Mouse (Mus musculus) layer of hippocampus, postnatal 25 days (tissue): ENCODE measurements around the gene Prrc2a. TPM values are rescaled to one million over a fixed set of nuclear protein-coding genes. Genes with fewer than 3 reads are reported as not detected.
A peak's percentile ranks its signal among the peaks of the same experiment; 100 is the strongest.

Experiments
- DNase-seq, 2 experiments: peaks; one replicate each; pipeline ENCODE4 v3.0.0; 2022; ENCODE audit warnings: mixed read lengths in 2 of 2, low spot score in 1 of 2; ENCODE audit errors: extremely low spot score in 1 of 2
- total RNA-seq, 2 experiments: library from RNA; stranded (reverse); gene quantifications; 2 replicates each; pipeline ENCODE4 v1.2.3; 2021

The Prrc2a gene
- total RNA-seq = 100 to 1,000 TPM; 302 to 353 TPM

DNA sequence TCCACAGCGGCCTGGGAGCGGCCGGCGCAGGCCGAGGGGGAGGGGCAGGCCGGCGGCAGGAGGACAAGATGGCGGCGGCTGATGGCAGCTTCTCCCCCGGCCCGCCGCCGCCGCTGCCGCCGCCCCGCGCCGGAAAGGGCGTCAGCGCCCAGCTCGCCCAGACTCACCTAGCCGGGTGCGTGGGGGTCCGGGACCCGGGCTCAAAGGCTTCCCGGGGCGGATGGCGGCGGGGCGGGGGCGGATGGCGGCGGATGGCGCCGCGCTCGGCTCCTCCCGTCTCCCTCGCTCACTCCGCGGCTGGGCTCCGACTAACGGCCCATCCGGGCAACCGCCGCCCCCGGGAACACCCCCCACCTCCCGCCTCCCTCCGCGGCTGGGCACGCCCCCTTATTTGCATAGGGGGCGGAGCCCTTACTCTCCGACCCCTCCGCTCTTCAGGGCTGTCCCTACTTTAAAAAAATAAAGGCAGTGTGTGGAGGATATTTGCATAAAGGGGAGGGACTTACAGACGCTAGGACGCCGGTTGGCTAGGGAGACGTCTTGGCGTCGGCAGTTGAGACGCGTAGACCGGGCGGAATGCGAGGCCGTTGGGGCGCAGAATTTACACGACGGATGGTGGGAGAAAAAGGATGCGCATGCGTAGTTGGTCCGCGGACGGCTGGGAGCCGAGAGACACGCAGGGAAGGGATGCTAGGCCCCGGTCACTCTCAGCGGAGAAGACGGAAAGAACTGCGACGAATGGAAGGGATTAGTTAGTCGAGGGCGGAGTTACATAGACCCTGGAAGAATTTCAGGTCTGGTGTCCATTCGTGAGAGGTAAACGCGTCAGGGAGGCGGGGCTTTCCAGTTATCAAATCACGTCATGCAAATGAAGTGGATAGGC is at the start of gene Prrc2a:
TSS of gene Prrc2a (minus strand) at position 330 of the 883 bp plus-strand sequence.
- peak; percentile 94 to 98 for DNase-seq

DNA sequence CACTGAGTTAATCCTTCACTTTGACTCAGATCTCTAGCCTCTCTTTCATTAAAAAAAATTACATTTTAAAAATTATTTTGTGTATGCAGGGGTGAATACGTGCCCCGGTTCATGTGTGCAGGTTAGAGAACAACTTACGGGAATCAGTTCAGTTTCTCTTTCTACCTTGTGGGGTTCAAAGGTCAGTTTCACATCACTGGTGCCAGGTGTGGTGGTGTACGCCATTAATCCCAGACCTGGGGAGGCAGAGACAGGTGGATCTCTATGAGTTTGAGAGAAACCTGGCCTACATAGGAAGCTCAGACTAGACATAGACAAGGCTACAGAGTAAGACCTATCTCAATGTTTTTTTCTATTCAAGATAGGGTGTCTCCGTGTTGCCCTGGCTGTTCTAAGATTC is 48.4 kb upstream of the Prrc2a start:
- no peak for DNase-seq

DNA sequence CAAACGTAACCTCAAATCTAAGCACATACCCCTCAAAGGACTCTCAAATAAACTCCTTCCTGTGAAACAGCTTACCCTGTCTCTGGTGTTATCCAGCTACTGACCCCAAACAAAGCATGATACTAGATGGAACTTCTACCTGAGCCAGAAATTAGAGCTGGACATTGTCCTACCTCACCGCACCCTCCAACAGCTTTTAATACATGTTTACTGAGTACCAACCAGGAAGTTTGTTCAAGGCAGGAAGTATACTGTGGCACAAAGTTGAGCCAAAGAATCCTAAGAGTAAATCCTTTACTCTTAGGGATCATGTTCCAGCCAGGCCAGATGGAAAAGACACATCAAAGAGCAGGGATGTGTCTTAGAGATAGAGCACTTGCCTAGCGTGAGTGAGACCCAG is 45.9 kb upstream of the Prrc2a start:
- DNase-seq = no peak

DNA sequence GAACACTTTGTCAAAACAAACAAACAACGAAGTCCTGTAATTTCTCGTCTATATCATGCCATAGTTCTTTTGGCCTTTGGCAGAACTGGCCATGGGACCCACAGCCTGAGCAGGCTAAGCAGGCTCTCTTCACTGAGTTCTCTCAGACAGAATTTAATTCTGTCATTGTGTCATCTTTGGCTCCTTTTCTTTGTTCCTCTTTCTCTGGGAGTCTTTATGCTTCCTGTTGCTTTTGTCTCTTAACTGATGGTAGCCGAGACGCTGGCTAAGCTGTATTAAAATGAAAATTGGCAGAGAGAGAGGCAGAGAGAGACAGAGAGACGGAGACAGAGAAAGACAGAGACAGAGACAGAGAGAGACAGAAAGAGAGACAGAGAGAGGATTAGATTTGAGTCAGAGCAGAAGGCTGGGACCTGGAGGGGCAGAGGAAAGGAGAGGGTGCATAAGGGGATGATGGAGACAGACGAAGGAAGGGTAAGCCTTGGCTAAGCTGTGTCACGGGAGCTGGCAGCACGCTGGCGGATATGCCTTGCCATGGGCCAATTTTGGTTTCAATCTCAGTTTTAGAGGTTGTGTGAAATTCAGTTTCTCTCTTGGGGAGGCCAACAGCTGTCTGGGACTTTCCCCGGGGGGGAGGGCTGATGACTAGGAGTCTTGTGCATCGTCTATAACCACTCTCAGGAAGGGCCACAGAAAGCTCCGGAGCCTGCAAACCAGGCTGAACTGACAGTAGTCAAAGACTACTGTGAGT is 45.3 kb upstream of the Prrc2a start:
- DNase-seq = no peak

DNA sequence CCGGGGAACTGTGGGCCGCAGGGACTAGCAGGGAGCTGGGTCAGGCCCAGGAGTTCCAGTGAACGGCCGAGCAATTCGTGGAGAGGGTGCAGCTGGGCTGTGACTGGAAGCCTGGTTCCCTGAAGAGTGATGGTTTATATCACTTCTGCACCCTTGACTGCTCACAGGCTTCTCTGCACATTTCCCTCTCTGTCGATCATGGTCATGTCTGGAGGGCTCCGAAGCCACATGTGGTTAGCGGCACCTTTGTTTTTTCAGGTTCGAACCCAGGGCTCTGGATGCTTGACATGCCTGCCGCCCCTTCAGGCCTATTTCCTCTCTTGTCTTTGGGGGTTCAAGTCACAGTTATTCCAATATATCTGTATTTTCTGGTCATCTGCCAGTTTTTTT is 40.7 kb upstream of the Prrc2a start:
- no peak for DNase-seq

DNA sequence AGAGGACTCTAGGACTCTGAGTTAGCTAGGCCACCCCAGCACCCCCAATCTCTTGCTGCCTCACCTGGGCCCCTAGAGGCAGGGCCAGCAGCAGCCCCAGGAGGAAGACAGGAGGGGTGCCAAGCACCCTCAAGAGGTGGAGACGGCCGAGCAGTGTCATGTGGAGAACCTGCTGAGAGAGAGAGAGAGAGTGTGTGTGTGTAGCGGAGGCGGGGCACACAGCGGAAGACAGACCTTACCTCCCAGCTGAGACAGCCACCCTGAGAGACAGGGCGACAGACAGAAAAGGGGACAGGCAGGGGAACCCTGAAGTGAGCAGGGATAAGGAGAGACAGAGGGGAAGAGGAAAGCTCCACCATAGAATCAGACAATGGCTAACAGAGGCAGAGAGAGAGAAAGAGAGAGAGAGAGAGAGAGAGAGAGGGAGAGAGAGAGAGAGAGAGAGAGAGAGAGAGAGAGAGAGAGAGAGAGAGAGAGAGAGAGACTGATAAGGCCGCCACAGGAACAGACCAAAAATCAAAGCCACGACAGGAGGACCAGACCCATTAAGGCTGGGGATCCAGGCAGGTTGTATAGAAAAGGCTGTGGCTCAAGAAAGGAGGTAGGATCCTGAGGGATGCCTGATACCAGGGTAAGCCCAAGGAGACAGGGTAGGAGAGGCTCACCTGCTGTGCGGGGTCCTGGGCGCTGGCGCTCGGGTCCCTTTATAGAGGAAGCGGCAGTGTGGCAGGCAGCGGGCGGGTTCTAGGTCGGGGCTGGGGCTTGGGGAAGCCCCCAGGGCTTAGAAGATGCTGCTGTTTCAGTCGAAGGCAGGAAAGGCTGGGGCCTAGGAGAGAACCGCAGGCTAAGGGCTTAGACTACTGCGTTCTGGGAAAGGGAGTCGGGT is 40.0 kb upstream of the Prrc2a start, which contains the start of gene Lta:
TSS of gene Lta (minus strand) at position 858 of the 886 bp plus-strand sequence.
- no peak for DNase-seq

DNA sequence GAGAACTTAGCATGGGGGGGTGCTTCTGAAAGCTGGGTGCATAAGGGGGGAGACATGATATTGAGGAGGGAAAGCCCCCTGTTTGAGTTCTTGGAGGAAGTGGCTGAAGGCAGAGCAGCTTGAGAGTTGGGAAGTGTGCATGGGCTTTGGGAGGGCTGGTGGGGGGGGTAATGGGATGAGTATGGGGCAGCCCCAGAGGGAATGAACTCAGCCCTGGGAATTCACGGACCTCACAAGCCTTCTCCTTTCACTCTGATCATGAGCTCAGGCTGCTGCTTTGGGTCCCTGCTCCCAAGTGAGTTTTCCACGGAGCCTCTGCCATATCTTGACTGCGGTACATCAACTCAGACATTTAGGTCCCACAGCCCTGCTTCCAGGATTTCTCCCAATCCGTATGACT is 37.7 kb upstream of the Prrc2a start:
- no peak for DNase-seq

DNA sequence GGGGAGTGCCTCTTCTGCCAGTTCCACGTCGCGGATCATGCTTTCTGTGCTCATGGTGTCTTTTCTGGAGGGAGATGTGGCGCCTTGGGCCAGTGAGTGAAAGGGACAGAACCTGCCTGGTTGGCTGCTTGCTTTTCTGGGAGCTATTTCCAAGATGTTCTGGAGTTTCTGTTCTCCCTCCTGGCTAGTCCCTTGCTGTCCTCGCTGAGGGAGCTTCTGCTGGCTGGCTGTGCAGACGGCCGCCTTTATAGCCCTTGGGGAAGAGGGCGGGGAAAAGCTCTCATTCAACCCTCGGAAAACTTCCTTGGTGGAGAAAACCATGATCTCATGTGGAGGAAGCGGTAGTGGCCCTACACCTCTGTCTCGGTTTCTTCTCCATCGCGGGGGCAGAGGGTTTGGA is 37.1 kb upstream of the Prrc2a start, which contains the start of gene Tnf:
TSS of gene Tnf (minus strand) at position 221 of the 400 bp plus-strand sequence.
- DNase-seq = no peak

DNA sequence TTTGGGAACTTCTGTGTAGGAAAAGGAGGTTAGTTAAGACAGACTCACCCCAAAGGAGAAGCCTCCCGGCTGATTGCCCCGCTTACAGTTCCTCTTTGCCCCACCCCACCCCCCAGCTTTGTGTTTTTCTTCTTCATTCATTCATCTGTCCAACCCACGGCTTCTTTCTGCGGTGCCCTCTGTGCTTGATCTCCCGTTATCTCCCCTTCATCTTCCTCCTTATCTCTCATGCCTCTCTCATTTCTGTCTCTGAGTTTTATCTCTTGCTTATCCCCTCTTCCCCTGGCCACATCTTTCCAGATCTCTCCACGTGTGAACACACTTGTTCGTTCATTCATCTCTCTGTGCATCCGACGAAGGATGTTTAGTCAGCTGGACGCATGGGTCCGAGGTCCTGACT is 36.4 kb upstream of the Prrc2a start:
- DNase-seq = no peak

DNA sequence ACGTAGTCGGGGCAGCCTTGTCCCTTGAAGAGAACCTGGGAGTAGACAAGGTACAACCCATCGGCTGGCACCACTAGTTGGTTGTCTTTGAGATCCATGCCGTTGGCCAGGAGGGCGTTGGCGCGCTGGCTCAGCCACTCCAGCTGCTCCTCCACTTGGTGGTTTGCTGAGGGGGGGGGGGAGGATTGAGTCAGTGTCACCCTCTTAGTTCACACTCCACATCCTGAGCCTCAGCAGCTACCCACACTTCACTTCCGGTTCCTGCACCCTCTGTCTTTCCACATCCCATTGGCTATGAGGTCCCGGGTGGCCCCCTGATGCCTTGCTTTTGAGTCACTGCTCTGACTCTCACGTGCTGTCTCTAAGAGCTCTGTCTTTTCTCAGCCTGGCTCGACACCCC is 35.7 kb upstream of the Prrc2a start:
- DNase-seq = no peak

DNA sequence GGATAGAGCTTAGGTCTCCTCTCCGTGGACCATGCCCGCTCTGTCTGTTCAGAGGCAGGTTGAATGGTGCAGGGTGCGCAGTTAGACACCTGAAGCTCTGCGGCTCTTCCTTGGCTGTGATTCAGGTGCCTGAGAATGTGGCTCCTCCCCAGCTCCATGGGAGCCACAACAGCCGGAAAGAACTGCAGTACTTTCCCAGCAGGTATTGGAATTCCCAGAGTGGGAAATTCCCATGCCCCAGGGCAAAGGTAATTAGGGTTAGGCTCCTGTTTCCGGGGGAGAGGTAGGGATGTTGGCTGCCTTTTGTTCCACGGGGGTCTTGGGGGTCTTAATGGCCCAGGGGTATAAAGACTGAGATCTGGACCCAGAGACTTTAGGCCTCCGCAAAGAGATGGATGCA is 34.2 kb upstream of the Prrc2a start:
- DNase-seq = no peak

DNA sequence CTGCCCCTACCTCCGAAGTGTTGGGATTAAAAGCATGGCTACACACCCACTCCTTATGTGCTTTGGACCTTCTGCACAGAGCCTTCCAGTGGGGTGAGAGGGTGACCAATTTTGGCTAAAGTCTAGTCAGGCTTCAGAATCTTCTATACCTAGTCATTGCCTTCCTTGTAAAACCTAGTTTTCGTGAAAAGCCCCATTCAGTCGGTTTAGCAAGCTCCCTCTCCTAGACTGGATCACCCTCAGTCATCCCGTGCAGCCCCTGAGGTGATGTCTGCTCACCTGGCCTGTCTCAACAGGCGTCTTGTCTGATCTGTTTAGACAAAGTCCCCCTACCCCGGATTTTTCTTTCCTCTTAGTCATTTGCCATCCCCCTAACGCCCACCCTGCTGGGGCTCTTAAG is 33.3 kb upstream of the Prrc2a start:
- no peak for DNase-seq

DNA sequence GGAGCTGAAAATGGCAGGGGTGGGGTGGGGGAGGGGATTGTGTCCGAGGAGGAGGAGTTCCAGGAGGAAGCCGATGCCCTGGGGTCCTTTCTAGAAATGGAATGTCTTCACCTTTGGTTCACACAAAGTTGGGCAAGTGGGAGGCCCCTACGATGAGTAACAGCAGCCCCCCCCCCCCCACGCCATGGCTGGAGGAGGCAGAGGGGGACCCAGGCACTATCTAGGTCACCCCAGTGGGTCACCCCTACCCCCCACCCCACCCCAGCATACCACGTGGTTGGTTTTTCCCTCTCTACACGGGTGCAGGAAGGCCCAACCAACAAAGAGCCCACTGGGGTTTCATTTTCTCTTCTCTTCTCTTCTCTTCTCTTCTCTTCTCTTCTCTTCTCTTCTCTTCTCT is 32.4 kb upstream of the Prrc2a start:
- DNase-seq = no peak

DNA sequence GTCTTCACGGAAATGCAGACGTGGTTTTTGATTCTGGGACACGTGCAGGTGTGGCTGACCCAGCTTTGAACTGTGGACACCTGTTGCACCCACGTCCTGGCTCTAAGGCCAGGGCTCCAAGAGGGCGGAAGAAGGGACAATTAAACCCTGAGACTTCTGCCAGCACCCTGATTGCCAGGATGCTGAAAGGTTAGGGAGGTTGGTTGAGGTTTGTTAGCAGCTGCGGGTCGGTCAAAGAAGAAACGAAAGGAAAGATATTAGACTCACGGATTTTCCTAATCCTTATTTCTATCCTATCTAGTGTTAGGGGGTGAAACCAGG is 31.6 kb upstream of the Prrc2a start:
- DNase-seq = no peak

DNA sequence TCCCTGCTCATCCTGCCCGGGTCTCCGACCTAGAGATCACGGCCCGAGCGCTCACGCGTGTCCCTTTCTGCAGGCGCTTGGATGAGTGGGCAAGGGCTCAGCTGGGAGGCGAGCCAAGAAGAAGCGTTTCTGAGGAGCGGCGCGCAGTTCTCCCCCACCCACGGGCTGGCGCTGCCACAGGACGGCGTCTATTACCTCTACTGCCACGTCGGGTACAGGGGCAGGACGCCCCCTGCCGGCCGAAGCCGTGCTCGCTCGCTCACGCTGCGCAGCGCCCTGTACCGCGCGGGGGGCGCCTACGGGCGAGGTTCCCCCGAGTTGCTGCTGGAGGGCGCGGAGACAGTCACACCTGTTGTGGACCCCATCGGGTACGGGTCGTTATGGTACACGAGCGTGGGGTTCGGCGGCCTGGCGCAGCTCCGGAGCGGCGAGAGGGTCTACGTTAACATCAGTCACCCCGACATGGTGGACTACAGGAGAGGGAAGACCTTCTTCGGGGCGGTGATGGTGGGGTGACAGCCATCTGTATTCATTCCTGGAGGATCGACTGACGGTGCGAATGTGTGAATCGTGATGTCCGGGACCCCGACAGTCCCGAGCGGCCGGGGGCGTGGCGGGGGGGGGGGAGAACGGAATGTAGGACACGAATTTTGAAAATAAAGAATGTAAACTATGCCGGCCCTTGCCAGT is 31.1 kb upstream of the Prrc2a start:
- peak; percentile 78 to 82 for DNase-seq

DNA sequence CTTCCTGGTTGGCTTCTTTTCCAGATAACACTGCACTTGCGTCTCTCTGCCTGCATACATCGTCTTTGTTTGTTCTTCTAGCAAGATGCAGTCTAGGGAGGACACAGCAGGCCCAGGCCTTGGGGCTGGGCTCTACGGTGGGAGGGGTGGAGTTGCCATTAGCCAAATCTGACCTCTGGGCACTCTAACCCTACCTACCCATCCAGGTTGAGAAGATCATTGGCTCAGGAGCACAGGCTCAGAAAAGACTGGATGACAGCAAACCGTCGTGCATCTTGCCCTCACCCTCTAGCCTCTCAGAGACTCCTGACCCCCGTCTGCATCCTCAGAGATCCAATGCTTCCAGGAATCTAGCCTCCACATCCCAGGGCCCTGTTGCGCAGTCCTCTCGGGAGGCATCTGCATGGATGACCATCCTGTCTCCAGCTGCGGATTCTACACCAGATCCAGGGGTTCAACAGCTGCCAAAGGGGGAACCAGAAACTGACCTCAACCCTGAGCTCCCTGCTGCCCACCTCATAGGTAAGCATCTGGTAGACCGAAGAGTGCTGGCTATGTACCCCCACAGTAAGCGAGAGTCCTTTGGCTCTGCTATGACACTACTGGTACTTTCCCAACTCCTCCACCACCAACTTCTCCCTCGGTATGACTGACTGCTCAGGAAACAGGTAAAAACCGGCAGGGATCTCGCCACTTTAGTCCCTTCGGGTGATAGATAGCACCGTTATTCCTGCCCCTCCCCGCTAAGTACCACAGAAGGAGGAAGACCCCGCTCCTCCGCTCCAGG is 30.3 kb upstream of the Prrc2a start:
- no peak for DNase-seq

DNA sequence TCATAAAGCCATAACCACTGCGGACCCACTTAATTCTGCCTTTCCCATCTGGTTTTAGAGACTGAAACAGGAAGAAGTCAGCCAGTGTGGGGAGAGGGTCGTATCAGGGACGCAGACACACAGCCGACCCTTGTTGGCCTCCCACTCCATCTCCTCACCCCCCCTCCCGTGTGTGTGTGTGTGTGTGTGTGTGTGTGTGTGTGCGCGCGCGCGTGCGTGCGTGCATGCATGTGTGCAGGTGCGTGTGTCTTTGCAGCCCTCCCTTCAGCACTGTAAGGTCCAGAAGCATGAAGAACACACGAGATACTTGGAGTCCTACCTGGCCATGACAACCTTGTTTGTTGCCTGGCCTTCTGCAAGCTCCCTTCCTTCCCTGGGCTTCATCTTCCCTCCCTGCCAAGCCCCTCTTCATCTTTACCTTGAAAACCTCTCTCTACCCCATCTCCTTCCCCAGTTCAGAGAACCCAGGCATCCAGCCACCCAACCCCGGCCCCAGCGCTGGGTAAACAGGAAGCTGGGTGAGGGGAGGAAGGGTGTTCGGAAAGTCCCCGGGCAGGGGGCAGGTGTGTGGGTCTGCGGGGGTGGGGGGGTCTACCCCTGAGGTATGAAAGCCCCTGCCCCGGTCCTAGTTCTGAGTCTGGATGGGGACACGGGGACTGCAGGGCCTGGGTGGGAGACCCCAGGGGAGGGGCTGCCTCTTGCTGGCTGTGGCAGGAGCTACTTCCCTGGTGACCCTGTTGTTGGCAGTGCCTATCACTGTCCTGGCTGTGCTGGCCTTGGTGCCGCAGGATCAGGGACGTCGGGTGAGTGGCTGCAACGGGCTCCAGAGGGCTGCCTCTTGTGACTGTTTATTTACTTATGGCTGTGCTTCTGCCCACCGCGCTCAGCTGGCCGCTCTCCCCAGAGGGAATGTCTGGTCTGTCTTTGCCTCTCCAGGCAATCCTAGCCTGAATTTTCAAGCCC is 29.5 kb upstream of the Prrc2a start, which contains the start of gene Ltb:
TSS of gene Ltb (plus strand) at position 559 of the 963 bp plus-strand sequence.
- DNase-seq = no peak

DNA sequence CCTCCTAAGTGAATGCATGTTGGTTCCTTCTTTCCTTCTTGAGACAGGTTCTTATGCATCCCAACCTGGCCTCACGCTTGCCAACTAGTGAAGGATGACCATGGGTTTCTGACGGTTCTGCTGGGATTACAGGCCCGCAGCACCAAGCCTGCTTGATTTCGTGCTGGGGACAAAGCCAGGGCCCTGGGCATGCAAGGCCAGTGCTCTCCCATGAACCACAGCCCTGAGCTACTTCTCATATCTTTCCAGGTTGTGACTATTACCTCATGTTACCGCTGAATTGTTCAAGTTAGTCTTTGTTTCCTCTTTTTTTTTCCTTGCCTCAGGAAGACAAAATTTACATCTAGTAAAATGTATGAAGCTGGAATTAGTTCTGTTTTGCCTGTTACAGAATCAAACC is 28.2 kb upstream of the Prrc2a start:
- no peak for DNase-seq
